Mouse (Mus musculus): ENCODE results near the gene Dffa. TPM values are rescaled to one million over a fixed set of nuclear protein-coding genes. Genes with fewer than 3 reads are reported as not detected.

The Dffa gene
- total and polyA plus RNA-seq, 2 experiments from 2014 or later, result 18.0 to 24.3 TPM

- no peak for ATAC-seq
- H3K27me3 ChIP-seq (ENCODE audit: insufficient read depth, low read length), result no peaks in the 10 kb centered on the region
- no peak overlapping the region for H3K4me2 ChIP-seq (ENCODE audit: low read depth)
- DNase-seq, result no peak
- no peak overlapping the region for H3K4me3 ChIP-seq (ENCODE audit: low read depth, low read length)
- no peak for TF ChIP-seq CTCF (IDR thresholded peaks at IDR 0.05; ENCODE audit: low read depth)
- H3K27ac ChIP-seq (ENCODE audit: low read depth, low read length), result no peak overlapping the region
- H3K4me1 ChIP-seq (ENCODE audit: insufficient read depth), result no peaks in the 10 kb centered on the region
- no peak overlapping the region for H3K9ac ChIP-seq
- 42% methylated on average over 11 of the region's 11 CpGs for WGBS
- H3K36me3 ChIP-seq (ENCODE audit: insufficient read depth), result peaks cover 16% of the 10 kb centered on the region
- H3K9me3 ChIP-seq (ENCODE audit: low read length), result no peaks in the 10 kb centered on the region
Observed at GRCm38 (mm10) chr4:149125341-149126114, 21.6 kb downstream of the Dffa start.

- WGBS, result 84% methylated on average over 6 of the region's 6 CpGs
- Histone ChIP-seq H3K9me3 (ENCODE audit: low read length) (no peaks in the 10 kb centered on the region), H3K4me3 (ENCODE audit: low read depth, low read length) (no peak overlapping the region), H3K4me2 (ENCODE audit: low read depth) (no peak overlapping the region), H3K9ac (no peak overlapping the region), H3K4me1 (ENCODE audit: insufficient read depth) (no peaks in the 10 kb centered on the region), H3K27ac (ENCODE audit: low read depth, low read length) (no peak overlapping the region), H3K27me3 (ENCODE audit: insufficient read depth, low read length) (no peaks in the 10 kb centered on the region), H3K36me3 (ENCODE audit: insufficient read depth) (peaks cover 17% of the 10 kb centered on the region)
- ATAC-seq (no peak), DNase-seq (no peak)
- TF ChIP-seq CTCF (IDR thresholded peaks at IDR 0.05; ENCODE audit: low read depth), result no peak
Observed at GRCm38 (mm10) chr4:149126115-149126509, 22.2 kb downstream of the Dffa start.

- no peak within 1 kb of the TSS for H3K9ac ChIP-seq
- H3K4me3 ChIP-seq (ENCODE audit: low read depth, low read length), result no peak within 1 kb of the TSS
- peak; percentile 66 for ATAC-seq
- 78% methylated on average over 11 of the region's 11 CpGs for WGBS
- no peak for TF ChIP-seq CTCF (IDR thresholded peaks at IDR 0.05; ENCODE audit: low read depth)
- no peaks in the 10 kb centered on the region for H3K4me1 ChIP-seq (ENCODE audit: insufficient read depth)
- H3K27ac ChIP-seq (ENCODE audit: low read depth, low read length), result no peak within 1 kb of the TSS
- H3K27me3 ChIP-seq (ENCODE audit: insufficient read depth, low read length), result no peaks in the 10 kb centered on the region
- H3K9me3 ChIP-seq (ENCODE audit: low read length), result no peaks in the 10 kb centered on the region
- no peak for DNase-seq
- H3K4me2 ChIP-seq (ENCODE audit: low read depth), result no peak within 1 kb of the TSS
- H3K36me3 ChIP-seq (ENCODE audit: insufficient read depth), result peaks cover 17% of the 10 kb centered on the region
Observed at GRCm38 (mm10) chr4:149126663-149127062, 22.7 kb downstream of the Dffa start, which contains the start of gene Cort. TSS of gene Cort (minus strand) at chr4:149126763.

- Histone ChIP-seq H3K27ac (ENCODE audit: low read depth, low read length) (no peak overlapping the region), H3K36me3 (ENCODE audit: insufficient read depth) (peaks cover 17% of the 10 kb centered on the region), H3K9me3 (ENCODE audit: low read length) (no peaks in the 10 kb centered on the region), H3K4me3 (ENCODE audit: low read depth, low read length) (no peak overlapping the region), H3K27me3 (ENCODE audit: insufficient read depth, low read length) (no peaks in the 10 kb centered on the region), H3K4me1 (ENCODE audit: insufficient read depth) (no peaks in the 10 kb centered on the region), H3K4me2 (ENCODE audit: low read depth) (no peak overlapping the region), H3K9ac (no peak overlapping the region)
- ATAC-seq (no peak), DNase-seq (no peak)
- 85% methylated on average over 18 of the region's 18 CpGs for WGBS
- TF ChIP-seq CTCF (IDR thresholded peaks at IDR 0.05; ENCODE audit: low read depth), result no peak
Observed at GRCm38 (mm10) chr4:149128467-149128866, 24.5 kb downstream of the Dffa start.

- no peaks in the 10 kb centered on the region for H3K4me1 ChIP-seq (ENCODE audit: insufficient read depth)
- H3K9ac ChIP-seq, result no peak overlapping the region
- no peak overlapping the region for H3K27ac ChIP-seq (ENCODE audit: low read depth, low read length)
- ATAC-seq (no peak), DNase-seq (no peak)
- 89% methylated on average over 23 of the region's 23 CpGs for WGBS
- H3K9me3 ChIP-seq (ENCODE audit: low read length), result no peaks in the 10 kb centered on the region
- H3K27me3 ChIP-seq (ENCODE audit: insufficient read depth, low read length), result no peaks in the 10 kb centered on the region
- H3K36me3 ChIP-seq (ENCODE audit: insufficient read depth), result peaks cover 17% of the 10 kb centered on the region
- no peak for TF ChIP-seq CTCF (IDR thresholded peaks at IDR 0.05; ENCODE audit: low read depth)
- no peak overlapping the region for H3K4me3 ChIP-seq (ENCODE audit: low read depth, low read length)
- no peak overlapping the region for H3K4me2 ChIP-seq (ENCODE audit: low read depth)
Observed at GRCm38 (mm10) chr4:149131021-149131752, 27.2 kb downstream of the Dffa start.

GRCm38 (mm10) chr4:149131789-149132565 lies 28.0 kb downstream of the Dffa start:
- DNase-seq (no peak), ATAC-seq (no peak)
- no peak for TF ChIP-seq CTCF (IDR thresholded peaks at IDR 0.05; ENCODE audit: low read depth)
- H3K4me2 ChIP-seq (ENCODE audit: low read depth), result no peak overlapping the region
- H3K27ac ChIP-seq (ENCODE audit: low read depth, low read length), result no peak overlapping the region
- H3K27me3 ChIP-seq (ENCODE audit: insufficient read depth, low read length), result no peaks in the 10 kb centered on the region
- H3K4me3 ChIP-seq (ENCODE audit: low read depth, low read length), result no peak overlapping the region
- 89% methylated on average over 21 of the region's 21 CpGs for WGBS
- H3K9ac ChIP-seq, result no peak overlapping the region
- H3K9me3 ChIP-seq (ENCODE audit: low read length), result no peaks in the 10 kb centered on the region
- peaks cover 17% of the 10 kb centered on the region for H3K36me3 ChIP-seq (ENCODE audit: insufficient read depth)
- peaks cover 5% of the 10 kb centered on the region; the same call in 1 of the 2 replicates for H3K4me1 ChIP-seq (ENCODE audit: insufficient read depth)
